Mouse (Mus musculus): ENCODE measurements at regions not wholly inside any gene's neighbourhood (a gene's known extent, or its start where the extent isn't known, plus 50 kb on each side); places are given as distances from the start of the nearest gene placed in this dataset.

DNA sequence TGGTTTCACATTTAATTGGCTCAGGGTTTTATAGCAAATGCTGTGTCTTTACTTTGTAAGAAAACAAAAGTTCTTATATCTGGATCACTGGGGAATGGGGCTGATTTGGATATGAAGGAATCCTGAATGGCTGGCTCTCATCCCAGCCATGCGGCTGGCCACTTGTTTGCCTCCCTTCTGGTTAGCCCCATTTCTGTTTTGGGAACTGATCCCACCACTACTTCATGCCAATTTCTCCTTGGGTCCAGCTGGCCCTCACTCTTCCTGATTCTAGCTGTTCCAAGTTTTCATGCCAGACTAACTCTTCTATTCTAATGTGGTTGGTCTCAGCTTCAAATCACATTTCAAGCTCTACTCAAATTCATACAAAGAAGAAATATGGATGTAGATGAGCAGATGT, 5319.6 kb downstream of the 9330182O14Rik start:
- no peak overlapping the region for H3K27ac ChIP-seq (ENCODE audit: low read depth, low read length)
- H3K27me3 ChIP-seq (replicated peaks; ENCODE audit: control insufficient read depth, insufficient read depth, low read length), result no peaks in the 10 kb centered on the region
- no peaks in the 10 kb centered on the region for H3K9me3 ChIP-seq (replicated peaks; ENCODE audit: control insufficient read depth, low read length)
- ATAC-seq, result peak; percentile 83; the same call in 1 of the 2 replicates
- DNase-seq (ENCODE audit: low spot score), result peak; percentile 76
- no peak overlapping the region for H3K9ac ChIP-seq (ENCODE audit: low read length)
- H3K4me3 ChIP-seq (ENCODE audit: low read depth, low read length), result no peak overlapping the region
- 74% methylated on average over 1 of the region's 1 CpGs for WGBS
- no peaks in the 10 kb centered on the region for H3K36me3 ChIP-seq (ENCODE audit: control insufficient read depth, insufficient read depth, low read length)
- no peak overlapping the region for H3K4me2 ChIP-seq (ENCODE audit: low read length)
- no peaks in the 10 kb centered on the region for H3K4me1 ChIP-seq (ENCODE audit: control insufficient read depth, insufficient read depth, low read length)

DNA sequence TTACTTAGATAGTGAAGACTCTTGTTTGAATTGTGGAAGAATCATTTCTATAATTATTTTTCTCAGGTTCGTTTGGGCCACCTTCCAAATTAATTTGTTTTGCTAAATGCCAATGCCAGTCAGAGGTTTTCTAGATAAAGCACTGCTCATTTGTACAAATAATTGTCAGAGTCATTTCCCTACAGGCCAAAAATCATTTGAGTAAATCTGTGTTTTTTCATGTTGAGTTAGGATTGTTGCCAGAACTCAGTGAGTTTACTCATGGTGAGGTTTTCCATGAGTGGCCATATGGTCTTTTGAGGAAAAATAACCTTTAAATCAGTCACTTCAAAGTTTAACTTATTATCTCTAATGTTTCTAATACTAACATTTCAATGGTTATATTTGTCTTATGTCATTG, 5336.3 kb downstream of the 9330182O14Rik start:
- WGBS, result 71% methylated on average over 1 of the region's 1 CpGs
- H3K4me1 ChIP-seq (ENCODE audit: control insufficient read depth, insufficient read depth, low read length), result no peaks in the 10 kb centered on the region
- H3K4me2 ChIP-seq (ENCODE audit: low read length), result no peak overlapping the region
- H3K9ac ChIP-seq (ENCODE audit: low read length), result no peak overlapping the region
- H3K36me3 ChIP-seq (ENCODE audit: control insufficient read depth, insufficient read depth, low read length), result no peaks in the 10 kb centered on the region
- DNase-seq (ENCODE audit: low spot score), result no peak
- H3K27me3 ChIP-seq (replicated peaks; ENCODE audit: control insufficient read depth, insufficient read depth, low read length), result no peaks in the 10 kb centered on the region
- no peaks in the 10 kb centered on the region for H3K9me3 ChIP-seq (replicated peaks; ENCODE audit: control insufficient read depth, low read length)
- H3K27ac ChIP-seq (ENCODE audit: low read depth, low read length), result no peak overlapping the region
- H3K4me3 ChIP-seq (ENCODE audit: low read depth, low read length), result no peak overlapping the region
- no peak for ATAC-seq

DNA sequence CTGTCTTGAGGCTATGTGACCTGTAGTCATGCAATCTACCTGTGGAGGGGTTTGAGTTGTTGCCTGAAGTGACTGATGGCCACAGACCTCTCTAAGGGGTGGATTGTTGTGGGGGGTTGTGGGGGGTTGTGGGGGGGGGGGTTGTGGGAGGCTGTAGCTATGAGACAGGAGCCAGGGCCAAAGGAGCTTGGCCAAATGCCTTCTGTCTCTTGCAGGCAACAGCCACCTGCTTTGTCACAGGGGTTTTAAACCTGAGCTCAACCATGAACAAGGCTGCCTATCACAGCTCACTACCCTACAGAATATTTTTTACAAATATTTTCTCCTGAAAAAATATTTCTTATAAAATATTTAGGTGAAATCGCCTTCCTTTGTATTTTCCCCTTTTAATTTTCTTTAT, 5339.0 kb downstream of the 9330182O14Rik start:
- WGBS, result 88% methylated on average over 1 of the region's 1 CpGs
- H3K27me3 ChIP-seq (replicated peaks; ENCODE audit: control insufficient read depth, insufficient read depth, low read length), result no peaks in the 10 kb centered on the region
- no peak for ATAC-seq
- H3K9ac ChIP-seq (ENCODE audit: low read length), result no peak overlapping the region
- H3K4me3 ChIP-seq (ENCODE audit: low read depth, low read length), result no peak overlapping the region
- H3K4me1 ChIP-seq (ENCODE audit: control insufficient read depth, insufficient read depth, low read length), result no peaks in the 10 kb centered on the region
- no peak overlapping the region for H3K4me2 ChIP-seq (ENCODE audit: low read length)
- H3K36me3 ChIP-seq (ENCODE audit: control insufficient read depth, insufficient read depth, low read length), result no peaks in the 10 kb centered on the region
- H3K27ac ChIP-seq (ENCODE audit: low read depth, low read length), result no peak overlapping the region
- DNase-seq (ENCODE audit: low spot score), result no peak
- H3K9me3 ChIP-seq (replicated peaks; ENCODE audit: control insufficient read depth, low read length), result no peaks in the 10 kb centered on the region

DNA sequence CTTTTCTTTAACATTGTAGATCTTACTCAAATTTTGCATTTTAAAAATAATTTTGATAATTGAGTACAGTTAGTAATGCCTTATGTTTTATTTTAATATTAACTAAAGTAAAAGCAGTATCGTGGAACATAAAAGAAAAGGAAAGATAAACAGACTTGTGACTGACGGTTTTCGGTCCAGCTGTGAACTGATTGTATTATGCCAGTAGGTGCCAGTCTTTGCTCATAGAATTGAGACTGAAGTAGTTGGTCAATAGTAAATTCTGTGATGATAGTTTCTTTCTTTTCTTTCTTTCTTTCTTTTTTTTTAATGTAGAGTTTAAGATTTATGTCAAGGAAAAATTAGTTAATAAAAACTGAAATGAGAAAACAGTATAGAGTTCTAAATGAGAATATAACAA, 5376.1 kb downstream of the 9330182O14Rik start:
- 82% methylated on average over 3 of the region's 3 CpGs for WGBS
- H3K4me1 ChIP-seq (ENCODE audit: control insufficient read depth, insufficient read depth, low read length), result no peaks in the 10 kb centered on the region
- no peak overlapping the region for H3K4me3 ChIP-seq (ENCODE audit: low read depth, low read length)
- DNase-seq (ENCODE audit: low spot score) (peak; percentile 7), ATAC-seq (no peak)
- H3K27ac ChIP-seq (ENCODE audit: low read depth, low read length), result no peak overlapping the region
- H3K36me3 ChIP-seq (ENCODE audit: control insufficient read depth, insufficient read depth, low read length), result no peaks in the 10 kb centered on the region
- no peaks in the 10 kb centered on the region for H3K9me3 ChIP-seq (replicated peaks; ENCODE audit: control insufficient read depth, low read length)
- no peaks in the 10 kb centered on the region for H3K27me3 ChIP-seq (replicated peaks; ENCODE audit: control insufficient read depth, insufficient read depth, low read length)
- no peak overlapping the region for H3K9ac ChIP-seq (ENCODE audit: low read length)
- H3K4me2 ChIP-seq (ENCODE audit: low read length), result no peak overlapping the region

Measured in forebrain, embryonic 14.5 days (tissue).